Mouse (Mus musculus): ENCODE results near the gene Olfr211. TPM values are rescaled to one million over a fixed set of nuclear protein-coding genes. Genes with fewer than 3 reads are reported as not detected.
A peak's percentile ranks its signal among the peaks of the same experiment; 100 is the strongest.

Olfr211 gene
- polyA plus RNA-seq (2015; fragmentation: Nextera tagmentation; extraction: Ambion mirVana) = not detected in 2 replicates

DNA sequence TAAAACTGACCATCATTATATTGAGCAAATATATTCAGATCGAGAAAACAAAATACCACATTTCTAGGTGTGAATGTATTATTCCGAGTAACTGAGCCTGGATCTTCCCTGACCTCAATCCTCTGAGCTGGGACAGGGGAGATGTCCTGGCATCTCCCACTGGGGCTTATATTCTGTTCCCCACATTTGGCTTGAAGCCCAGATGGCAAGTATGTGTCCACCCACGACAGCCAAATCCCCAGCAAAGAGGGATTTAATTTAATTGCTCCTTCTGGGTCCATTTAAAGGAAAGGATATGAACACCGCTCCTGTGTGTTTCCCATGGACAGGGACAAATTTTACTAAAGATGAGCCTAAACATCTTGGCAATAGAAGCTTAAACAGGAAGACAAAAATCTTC is at the start of gene Olfr211:
Olfr211 (plus strand) TSS at position 301 of the 400 bp plus-strand sequence.
- Histone ChIP-seq H3K4me3 (no peak within 1 kb of the TSS), H3K9me3 (no peaks in the 10 kb centered on the region), H3K36me3 (replicated peaks) (no peaks in the 10 kb centered on the region), H3K27me3 (replicated peaks) (no peaks in the 10 kb centered on the region), H3K4me1 (0 out of 2 replicates have a peak, but pooled peaks cover 3% of the 10 kb centered on the region), H3K27ac (no peak within 1 kb of the TSS), H3K9ac (no peak within 1 kb of the TSS), H3K4me2 (no peak within 1 kb of the TSS)
- 65% methylated on average over 4 of the region's 4 CpGs for WGBS
- ATAC-seq (replicated peaks) = no peak

GRCm38 (mm10) chr6:116439531-116439930 is 49.4 kb upstream of the Olfr211 start:
- no peak for ATAC-seq (replicated peaks)

GRCm38 (mm10) chr6:116440447-116440846 is 48.4 kb upstream of the Olfr211 start:
- Histone ChIP-seq H3K9ac (no peak overlapping the region), H3K4me3 (no peak overlapping the region), H3K4me2 (no peak overlapping the region), H3K36me3 (replicated peaks) (no peaks in the 10 kb centered on the region), H3K27me3 (replicated peaks) (no peaks in the 10 kb centered on the region), H3K4me1 (no peaks in the 10 kb centered on the region), H3K27ac (no peak overlapping the region), H3K9me3 (no peaks in the 10 kb centered on the region)
- ATAC-seq (replicated peaks) = no peak
- WGBS = 71% methylated on average over 4 of the region's 4 CpGs

More at GRCm38 (mm10) chr6:116439531-116439930, 49.4 kb upstream of the Olfr211 start:
- WGBS = 90% methylated on average over 6 of the region's 6 CpGs
- no peak overlapping the region for H3K27ac ChIP-seq
- H3K9me3 ChIP-seq = no peaks in the 10 kb centered on the region
- no peaks in the 10 kb centered on the region for H3K36me3 ChIP-seq (replicated peaks)
- no peak overlapping the region for H3K4me2 ChIP-seq
- no peaks in the 10 kb centered on the region for H3K27me3 ChIP-seq (replicated peaks)
- no peak overlapping the region for H3K9ac ChIP-seq
- no peak overlapping the region for H3K4me3 ChIP-seq
- no peaks in the 10 kb centered on the region for H3K4me1 ChIP-seq

DNA sequence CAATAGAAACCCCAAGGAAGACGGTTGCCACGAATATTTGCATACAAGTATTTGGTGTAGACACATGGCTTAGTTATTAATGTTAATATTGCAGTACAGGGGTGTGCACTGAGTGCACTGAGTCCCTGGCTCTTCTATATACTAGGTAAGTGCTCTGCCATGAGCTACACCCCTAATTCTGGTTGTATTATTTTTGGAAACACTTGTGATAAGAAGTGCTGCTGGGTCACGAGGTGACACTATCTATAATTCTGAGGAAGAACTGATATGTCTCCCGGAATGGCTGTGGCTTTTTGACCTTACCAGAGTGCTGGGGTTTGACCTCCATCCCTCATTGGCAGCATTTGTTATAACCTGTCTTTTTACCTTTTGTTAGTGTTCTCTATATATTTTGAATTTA is 48.0 kb upstream of the Olfr211 start:
- Histone ChIP-seq H3K36me3 (replicated peaks) (no peaks in the 10 kb centered on the region), H3K27ac (no peak overlapping the region), H3K9me3 (no peaks in the 10 kb centered on the region), H3K4me1 (no peaks in the 10 kb centered on the region), H3K4me2 (no peak overlapping the region), H3K9ac (no peak overlapping the region), H3K4me3 (no peak overlapping the region), H3K27me3 (replicated peaks) (no peaks in the 10 kb centered on the region)
- no peak for ATAC-seq (replicated peaks)
- 94% methylated on average over 4 of the region's 4 CpGs for WGBS

DNA sequence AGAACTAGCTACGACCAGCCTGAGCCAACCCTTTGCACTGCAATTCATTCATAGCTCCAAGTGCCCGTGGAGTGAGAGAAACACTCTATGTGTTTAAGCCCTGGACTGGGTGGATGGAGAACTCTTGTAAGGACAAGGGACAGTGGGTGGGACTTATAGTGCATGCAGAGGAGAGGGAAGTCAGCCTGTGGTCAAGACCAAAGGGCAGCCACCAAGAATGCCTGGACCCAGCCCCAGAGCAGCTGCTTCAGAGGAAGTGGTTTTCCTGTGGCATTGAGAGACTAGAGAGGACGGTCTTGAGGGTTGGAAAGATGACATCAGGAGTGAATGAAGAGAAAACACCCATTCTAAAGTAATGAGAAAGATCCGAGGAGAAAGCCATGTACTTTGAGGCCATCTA is 33.1 kb upstream of the Olfr211 start:
- Histone ChIP-seq H3K4me3 (no peak overlapping the region), H3K4me2 (no peak overlapping the region), H3K9ac (no peak overlapping the region), H3K27me3 (replicated peaks) (peaks cover 11% of the 10 kb centered on the region), H3K9me3 (no peaks in the 10 kb centered on the region), H3K4me1 (peaks cover 3% of the 10 kb centered on the region), H3K36me3 (replicated peaks) (no peaks in the 10 kb centered on the region), H3K27ac (no peak overlapping the region)
- ATAC-seq (replicated peaks) = no peak
- 82% methylated on average over 4 of the region's 4 CpGs for WGBS

GRCm38 (mm10) chr6:116456482-116456881 is 32.4 kb upstream of the Olfr211 start:
- Histone ChIP-seq H3K27me3 (replicated peaks) (peaks cover 18% of the 10 kb centered on the region), H3K4me2 (no peak overlapping the region), H3K36me3 (replicated peaks) (no peaks in the 10 kb centered on the region), H3K4me3 (no peak overlapping the region), H3K27ac (no peak overlapping the region), H3K9me3 (no peaks in the 10 kb centered on the region), H3K9ac (no peak overlapping the region), H3K4me1 (peaks cover 6% of the 10 kb centered on the region)
- ATAC-seq (replicated peaks) = no peak
- 92% methylated on average over 1 of the region's 1 CpGs for WGBS

DNA sequence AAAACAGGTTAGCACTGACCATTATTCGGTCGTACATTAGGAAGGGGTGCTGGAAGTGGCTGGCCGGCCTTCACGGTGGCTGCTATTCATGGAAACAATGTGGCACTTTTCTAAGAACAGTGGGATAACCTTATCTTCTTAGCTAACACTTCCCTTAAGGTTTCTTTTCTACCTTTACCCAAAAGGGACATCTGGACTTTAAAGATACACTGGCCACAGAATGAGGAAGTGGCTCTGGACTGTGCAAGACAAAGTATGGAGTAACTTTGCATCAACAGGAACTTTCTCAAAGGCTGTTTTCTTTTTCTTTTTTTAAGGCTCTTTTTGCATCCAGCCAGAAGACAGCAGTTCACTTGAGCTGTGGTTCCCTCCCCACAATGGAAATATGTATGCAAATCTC is 30.2 kb upstream of the Olfr211 start:
- peaks cover 24% of the 10 kb centered on the region for H3K27me3 ChIP-seq (replicated peaks)
- no peak overlapping the region for H3K27ac ChIP-seq
- WGBS = 75% methylated on average over 4 of the region's 4 CpGs
- no peak overlapping the region for H3K4me2 ChIP-seq
- ATAC-seq (replicated peaks) = no peak
- peaks cover 6% of the 10 kb centered on the region for H3K4me1 ChIP-seq
- no peak overlapping the region for H3K4me3 ChIP-seq
- H3K9me3 ChIP-seq = no peaks in the 10 kb centered on the region
- no peak overlapping the region for H3K9ac ChIP-seq
- no peaks in the 10 kb centered on the region for H3K36me3 ChIP-seq (replicated peaks)

GRCm38 (mm10) chr6:116459232-116459631 is 29.7 kb upstream of the Olfr211 start:
- H3K9ac ChIP-seq = no peak overlapping the region
- ATAC-seq (replicated peaks) = no peak
- no peak overlapping the region for H3K27ac ChIP-seq
- no peaks in the 10 kb centered on the region for H3K9me3 ChIP-seq
- H3K36me3 ChIP-seq (replicated peaks) = no peaks in the 10 kb centered on the region
- peaks cover 6% of the 10 kb centered on the region for H3K4me1 ChIP-seq
- no peak overlapping the region for H3K4me2 ChIP-seq
- H3K27me3 ChIP-seq (replicated peaks) = peaks cover 24% of the 10 kb centered on the region
- H3K4me3 ChIP-seq = no peak overlapping the region
- 90% methylated on average over 2 of the region's 2 CpGs for WGBS

DNA sequence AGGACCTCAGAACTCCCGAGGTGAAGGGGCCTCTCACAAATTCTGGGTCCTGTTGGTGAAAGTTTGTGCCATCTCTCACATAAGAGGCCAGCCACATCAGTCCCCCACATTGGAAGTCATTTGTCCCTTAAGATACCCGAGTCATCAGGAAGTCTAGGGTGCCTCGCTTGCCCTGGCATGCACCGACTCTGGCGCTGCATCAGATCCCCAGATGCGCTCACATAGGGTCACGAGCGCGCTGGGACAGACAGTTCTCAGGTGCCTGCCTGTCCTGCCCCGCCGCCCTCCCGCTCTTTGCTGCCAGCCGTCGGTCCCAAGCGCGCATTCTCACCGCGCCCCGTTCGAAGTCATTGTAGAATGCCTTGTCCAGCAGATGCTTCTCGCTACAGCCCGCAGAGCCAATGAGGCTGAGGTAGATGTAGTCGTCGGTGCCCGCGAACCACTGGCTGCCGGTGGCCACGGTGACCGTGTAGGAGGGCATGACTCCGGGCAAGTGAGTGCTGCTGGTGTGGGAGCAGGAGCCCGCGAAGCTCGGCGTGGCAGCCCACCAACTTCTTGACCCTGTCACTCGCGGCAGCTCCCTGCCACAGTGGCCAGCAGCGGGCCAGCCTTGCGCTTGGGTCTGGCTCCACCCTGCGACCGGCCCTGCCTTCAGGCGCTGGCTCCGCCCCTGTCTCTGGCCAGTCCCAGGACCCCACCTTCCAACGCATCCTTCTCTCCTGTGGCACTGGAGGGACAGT is 28.2 kb upstream of the Olfr211 start, which contains the start of gene Alox5:
Alox5 (minus strand) TSS at position 635 of the 740 bp plus-strand sequence.
- Histone ChIP-seq H3K27ac (no peak within 1 kb of the TSS), H3K4me3 (peak within 1 kb of the TSS; percentile 40), H3K4me2 (peak within 1 kb of the TSS; percentile 70), H3K36me3 (replicated peaks) (no peaks in the 10 kb centered on the region), H3K27me3 (replicated peaks) (peaks cover 24% of the 10 kb centered on the region), H3K4me1 (peaks cover 6% of the 10 kb centered on the region), H3K9me3 (no peaks in the 10 kb centered on the region), H3K9ac (peak within 1 kb of the TSS; percentile 23; the same call in 1 of the 2 replicates)
- 2% methylated on average over 43 of the region's 43 CpGs for WGBS
- ATAC-seq (replicated peaks) = 0 out of 2 replicates have a peak, but pooled peaks have one; percentile 60

DNA sequence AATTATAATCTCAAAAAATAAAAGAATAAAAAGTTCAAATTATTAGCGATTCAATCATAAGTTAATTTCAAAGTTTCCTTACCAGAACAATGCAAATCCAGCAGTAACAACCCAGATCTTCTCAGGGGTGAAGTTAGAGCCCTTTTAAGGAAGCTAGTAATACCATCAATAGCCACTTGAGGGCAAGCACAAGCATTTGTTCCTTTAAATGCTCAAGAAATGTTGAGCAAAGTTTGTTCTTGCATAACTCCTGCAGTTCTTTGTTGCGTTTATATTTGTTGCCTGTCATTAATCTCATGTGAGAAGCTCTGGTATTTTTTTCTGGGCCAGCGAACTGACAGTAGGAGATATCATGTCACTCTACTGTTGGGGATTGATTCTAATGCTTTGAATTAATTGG is 20.8 kb upstream of the Olfr211 start:
- 35% methylated on average over 3 of the region's 3 CpGs for WGBS
- H3K9ac ChIP-seq = no peak overlapping the region
- ATAC-seq (replicated peaks) = no peak
- no peaks in the 10 kb centered on the region for H3K4me1 ChIP-seq
- H3K4me2 ChIP-seq = no peak overlapping the region
- no peaks in the 10 kb centered on the region for H3K36me3 ChIP-seq (replicated peaks)
- no peaks in the 10 kb centered on the region for H3K27me3 ChIP-seq (replicated peaks)
- H3K4me3 ChIP-seq = no peak overlapping the region
- no peaks in the 10 kb centered on the region for H3K9me3 ChIP-seq
- no peak overlapping the region for H3K27ac ChIP-seq

DNA sequence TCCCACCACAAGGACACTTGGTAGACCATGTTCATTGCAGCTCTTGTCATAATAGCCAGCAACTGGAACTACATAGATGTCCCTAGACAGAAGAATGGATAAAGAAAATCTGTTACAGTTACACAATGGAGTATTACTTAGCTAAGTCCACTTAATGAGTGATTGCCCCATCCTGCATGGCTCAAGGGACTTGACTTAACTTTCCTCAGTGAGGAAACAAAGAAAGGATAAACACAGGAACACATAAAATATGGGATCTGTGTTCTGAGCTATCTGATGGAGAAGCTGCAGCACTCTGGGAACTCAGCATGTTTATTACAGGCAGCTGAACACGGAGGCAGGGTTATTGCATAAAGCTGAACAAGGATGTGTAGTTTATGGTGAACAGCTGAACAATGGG is 3.8 kb upstream of the Olfr211 start:
- WGBS = 83% methylated on average over 1 of the region's 1 CpGs
- H3K4me3 ChIP-seq = no peak overlapping the region
- H3K9ac ChIP-seq = no peak overlapping the region
- no peaks in the 10 kb centered on the region for H3K4me1 ChIP-seq
- no peak overlapping the region for H3K27ac ChIP-seq
- H3K36me3 ChIP-seq (replicated peaks) = no peaks in the 10 kb centered on the region
- H3K4me2 ChIP-seq = no peak overlapping the region
- ATAC-seq (replicated peaks) = no peak
- H3K27me3 ChIP-seq (replicated peaks) = no peaks in the 10 kb centered on the region
- H3K9me3 ChIP-seq = no peaks in the 10 kb centered on the region

DNA sequence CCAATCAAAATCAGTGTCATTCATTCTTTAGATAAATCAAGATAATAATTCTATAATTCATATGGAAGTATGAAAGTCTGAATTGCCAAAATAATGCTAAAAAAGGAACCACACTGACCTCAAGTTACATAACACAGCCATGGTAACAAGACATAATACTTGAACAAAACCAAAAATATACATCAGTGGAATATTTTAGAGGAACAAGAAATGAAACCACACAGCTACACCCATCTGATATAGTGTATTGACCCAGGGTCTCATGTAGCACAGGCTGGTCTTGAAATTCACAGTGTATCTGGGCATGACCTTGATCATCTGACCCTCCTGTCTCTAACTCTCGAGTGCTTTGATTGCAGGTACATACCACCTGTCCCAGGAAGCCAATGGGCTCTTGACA is 2.1 kb upstream of the Olfr211 start:
- Histone ChIP-seq H3K27ac (no peak overlapping the region), H3K9me3 (no peaks in the 10 kb centered on the region), H3K4me3 (no peak overlapping the region), H3K4me2 (no peak overlapping the region), H3K36me3 (replicated peaks) (no peaks in the 10 kb centered on the region), H3K9ac (no peak overlapping the region), H3K4me1 (0 out of 2 replicates have a peak, but pooled peaks cover 3% of the 10 kb centered on the region), H3K27me3 (replicated peaks) (no peaks in the 10 kb centered on the region)
- ATAC-seq (replicated peaks) = no peak
- WGBS = 70% methylated on average over 1 of the region's 1 CpGs

DNA sequence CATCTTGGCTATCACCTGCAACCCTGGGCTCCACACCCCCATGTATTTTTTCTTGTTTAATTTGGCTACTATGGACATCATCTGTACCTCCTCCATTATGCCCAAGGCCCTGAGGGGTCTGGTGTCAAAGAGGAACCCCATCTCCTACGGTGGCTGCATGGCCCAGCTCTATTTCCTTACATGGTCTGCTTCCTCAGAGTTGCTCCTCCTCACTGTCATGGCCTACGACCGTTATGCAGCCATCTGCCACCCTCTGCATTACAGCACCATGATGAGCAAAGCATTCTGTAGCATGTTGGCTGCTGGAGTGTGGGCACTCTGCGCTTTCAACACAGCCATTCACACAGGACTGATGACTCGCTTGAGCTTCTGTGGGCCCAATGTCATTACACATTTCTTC is 4.9 kb downstream of the Olfr211 start:
- WGBS = 88% methylated on average over 5 of the region's 5 CpGs
- H3K4me2 ChIP-seq = no peak overlapping the region
- no peak for ATAC-seq (replicated peaks)

More for the DNA sequence above, 4.9 kb downstream of the Olfr211 start:
- Histone ChIP-seq H3K9me3 (no peaks in the 10 kb centered on the region), H3K9ac (no peak overlapping the region), H3K27me3 (replicated peaks) (no peaks in the 10 kb centered on the region), H3K36me3 (replicated peaks) (no peaks in the 10 kb centered on the region), H3K27ac (no peak overlapping the region), H3K4me1 (0 out of 2 replicates have a peak, but pooled peaks cover 3% of the 10 kb centered on the region), H3K4me3 (no peak overlapping the region)
